Mouse (Mus musculus) heart, postnatal 25 days (tissue): Measurements from ENCODE around the gene Sf1. TPM values are rescaled to one million over a fixed set of nuclear protein-coding genes. Genes with fewer than 3 reads are reported as not detected.
A peak's percentile ranks its signal among the peaks of the same experiment; 100 is the strongest.

Experiments used
- DNase-seq: peaks from one replicate; pipeline ENCODE4 v3.0.0; 2022; ENCODE audit warnings: low spot score
- intact Hi-C: fragments of 180-260 bp; cut with DNase I; formaldehyde crosslinking; loops from one replicate; pipeline ENCODE4 v1.15.1; 2025
- total RNA-seq, 2 experiments: library from RNA; stranded (reverse); gene quantifications; 2 replicates each; pipeline ENCODE4 v1.2.3; 2021

The Sf1 gene
- total RNA-seq, result 10 to 100 TPM; 76.1 to 88.8 TPM

GRCm38 (mm10) chr19:6363411-6364240, at the start of gene Sf1:
Gene Sf1, plus strand, starts transcription at chr19:6363690.
- intact Hi-C loops, result loop anchor here (2.0 kb wide), 1 partner anchor 23 kb away; the partner anchor contains the start of gene Map4k2

DNA sequence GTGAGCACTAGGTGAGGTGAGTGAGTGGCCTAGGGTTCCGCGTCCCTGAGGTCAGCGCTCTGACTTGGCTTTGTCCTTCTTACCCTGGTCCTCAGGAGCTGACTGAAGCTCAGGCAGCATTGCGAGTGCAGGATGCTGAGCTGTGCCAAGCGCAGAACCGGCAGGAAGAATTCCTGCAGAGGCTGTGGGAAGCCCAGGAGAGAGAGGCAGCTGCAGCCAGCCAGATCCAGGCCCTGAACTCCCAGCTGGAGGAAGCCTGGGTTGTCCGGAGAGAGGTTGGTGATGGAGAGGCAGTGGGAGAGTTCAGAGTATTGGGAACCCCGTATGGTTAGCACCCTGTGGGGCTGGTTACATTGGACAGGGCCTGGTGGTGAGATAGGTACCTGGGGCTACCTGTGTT, 49.7 kb upstream of the Sf1 start:
- intact Hi-C loops, result no loop called here
- no peak for DNase-seq

More at GRCm38 (mm10) chr19:6363411-6364240, at the start of gene Sf1:
- peak; percentile 100 for DNase-seq

GRCm38 (mm10) chr19:6314513-6314912, 49.0 kb upstream of the Sf1 start:
- intact Hi-C loops, result no loop called here
- DNase-seq, result no peak

GRCm38 (mm10) chr19:6315573-6315972, 47.9 kb upstream of the Sf1 start:
- intact Hi-C loops, result no loop called here

GRCm38 (mm10) chr19:6318145-6318544, 45.3 kb upstream of the Sf1 start:
- no peak for DNase-seq
- intact Hi-C loops, result no loop called here

More at GRCm38 (mm10) chr19:6315573-6315972, 47.9 kb upstream of the Sf1 start:
- DNase-seq, result no peak

DNA sequence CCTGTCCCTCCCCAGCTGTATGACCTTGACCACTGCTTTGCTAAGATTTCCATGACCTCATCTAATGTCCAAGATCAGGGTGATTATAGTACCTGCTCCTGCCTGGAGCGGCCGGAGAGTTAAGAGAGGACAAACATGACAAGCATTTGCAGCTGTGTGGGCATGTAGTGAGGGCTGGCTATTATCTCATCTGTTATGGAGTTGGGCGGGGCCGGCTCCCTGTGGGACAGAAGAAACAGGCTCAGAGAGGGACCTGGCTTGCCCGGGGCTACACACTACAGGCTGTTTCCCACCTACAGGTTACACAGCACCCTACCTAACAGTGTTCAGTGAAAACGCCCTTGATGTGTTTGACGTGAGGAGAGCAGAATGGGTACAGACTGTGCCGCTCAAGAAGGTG, 42.1 kb upstream of the Sf1 start:
- intact Hi-C loops, result no loop called here
- DNase-seq, result no peak

DNA sequence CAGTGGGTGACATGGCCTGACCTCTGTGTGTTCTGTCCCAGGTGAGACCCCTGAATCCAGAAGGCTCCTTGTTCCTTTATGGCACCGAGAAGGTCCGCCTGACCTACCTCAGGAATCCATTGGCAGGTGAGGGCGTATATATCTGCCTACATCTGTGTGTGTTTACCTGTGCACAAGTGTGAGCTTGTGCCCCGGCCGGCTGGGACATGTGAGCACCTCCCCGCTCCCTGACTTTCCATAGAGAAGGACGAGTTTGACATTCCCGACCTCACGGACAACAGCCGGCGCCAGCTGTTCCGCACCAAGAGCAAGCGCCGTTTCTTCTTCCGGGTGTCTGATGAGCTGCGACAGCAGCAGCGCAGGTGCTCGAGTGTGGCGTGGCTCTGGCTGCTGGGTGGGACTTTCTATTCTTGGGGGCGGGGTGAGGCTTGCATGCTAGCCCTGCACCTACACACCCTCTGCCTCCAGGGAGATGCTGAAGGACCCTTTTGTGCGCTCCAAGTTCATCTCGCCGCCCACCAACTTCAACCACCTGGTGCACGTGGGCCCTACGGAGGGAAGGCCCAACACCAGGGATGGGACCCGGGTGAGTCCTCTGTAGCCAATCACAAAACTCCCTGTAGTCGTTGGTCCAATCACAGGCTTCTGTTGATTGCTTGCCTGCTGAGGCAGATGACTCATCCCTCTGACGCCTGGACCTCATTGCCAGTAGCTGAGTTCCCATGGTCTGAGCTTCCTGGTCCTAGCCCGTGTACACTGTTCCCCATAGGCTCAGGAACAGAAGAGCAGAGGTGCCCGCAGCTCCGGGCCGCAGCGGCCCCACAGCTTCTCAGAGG, 41.5 kb upstream of the Sf1 start:
- intact Hi-C loops, result no loop called here
- no peak for DNase-seq

GRCm38 (mm10) chr19:6324751-6325150, 38.7 kb upstream of the Sf1 start:
- intact Hi-C loops, result no loop called here
- no peak for DNase-seq

DNA sequence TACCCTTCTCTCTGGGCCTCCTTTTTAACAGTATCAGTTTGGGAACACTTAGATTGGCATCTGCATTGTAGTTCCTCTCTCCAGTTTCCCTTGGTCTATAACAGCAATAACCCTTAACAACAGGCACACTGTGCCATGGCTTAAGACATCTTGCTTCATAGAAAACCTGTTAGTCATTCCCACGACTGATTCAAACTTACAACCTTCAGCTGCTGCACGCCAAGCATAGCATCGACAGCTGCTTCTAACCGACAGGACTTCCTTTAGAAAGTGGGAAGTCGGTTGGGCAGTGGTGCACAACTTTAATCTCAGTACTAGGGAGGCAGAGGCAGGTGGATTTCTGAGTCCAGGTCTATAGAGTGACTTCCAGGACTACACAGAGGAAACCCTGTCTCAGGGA, 32.3 kb upstream of the Sf1 start:
- DNase-seq, result no peak
- intact Hi-C loops, result loop anchor here (2.0 to 10.0 kb wide), 4 partner anchors 24 to 246 kb away; partner anchors contain the start of genes Cdc42bpg, Cdca5, Gm28374 and Snx15

- intact Hi-C loops, result loop anchor here (2.0 to 10.0 kb wide), 4 partner anchors 25 to 247 kb away; partner anchors contain the start of genes Cdc42bpg, Cdca5, Gm28374 and Snx15
- peak; percentile 38 for DNase-seq
Measured at GRCm38 (mm10) chr19:6331719-6332516, 31.6 kb upstream of the Sf1 start.

GRCm38 (mm10) chr19:6333761-6334595, 29.5 kb upstream of the Sf1 start:
- intact Hi-C loops, result loop anchor here (10.0 kb wide), 2 partner anchors 209 to 249 kb away; partner anchors contain the start of genes Cdca5, Gm28374, Snx15 and Tmem262
- DNase-seq, result no peak

GRCm38 (mm10) chr19:6334673-6335457, 28.6 kb upstream of the Sf1 start, which contains the start of gene Men1:
Gene Men1, plus strand, starts transcription at chr19:6334979.
- intact Hi-C loops, result loop anchor here (10.0 kb wide), 2 partner anchors 210 to 250 kb away; partner anchors contain the start of genes Cdca5, Gm28374, Snx15 and Tmem262
- peak; percentile 94 for DNase-seq

- intact Hi-C loops, result loop anchor here (10.0 kb wide), 2 partner anchors 211 to 251 kb away; partner anchors contain the start of genes Cdca5, Gm28374, Snx15 and Tmem262
- DNase-seq, result no peak
Measured at GRCm38 (mm10) chr19:6335458-6335827, 28.0 kb upstream of the Sf1 start.

DNA sequence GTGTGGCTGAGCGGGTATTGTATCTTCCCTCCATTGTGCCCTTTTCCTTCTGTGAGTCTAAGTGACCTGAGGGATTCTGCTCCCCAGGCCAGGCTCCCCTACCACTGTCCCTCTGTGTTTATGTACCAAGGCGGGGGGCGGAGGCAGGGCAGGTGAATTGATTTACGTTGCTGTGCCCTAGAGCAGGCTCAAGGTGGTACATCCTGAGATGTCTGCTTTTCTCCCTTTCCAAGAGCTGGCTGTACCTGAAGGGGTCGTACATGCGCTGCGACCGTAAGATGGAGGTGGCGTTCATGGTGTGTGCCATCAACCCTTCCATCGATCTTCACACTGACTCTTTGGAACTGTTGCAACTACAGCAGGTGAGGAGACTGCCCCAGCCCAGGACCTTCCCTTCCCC, 26.6 kb upstream of the Sf1 start:
- no peak for DNase-seq
- intact Hi-C loops, result loop anchor here (10.0 kb wide), 2 partner anchors 212 to 252 kb away; partner anchors contain the start of genes Cdca5, Gm28374, Snx15 and Tmem262

- intact Hi-C loops, result loop anchor here (10.0 kb wide), 2 partner anchors 213 to 253 kb away; partner anchors contain the start of genes Cdca5, Gm28374, Snx15 and Tmem262
- DNase-seq, result no peak
Measured at GRCm38 (mm10) chr19:6338171-6338570, 25.3 kb upstream of the Sf1 start.

DNA sequence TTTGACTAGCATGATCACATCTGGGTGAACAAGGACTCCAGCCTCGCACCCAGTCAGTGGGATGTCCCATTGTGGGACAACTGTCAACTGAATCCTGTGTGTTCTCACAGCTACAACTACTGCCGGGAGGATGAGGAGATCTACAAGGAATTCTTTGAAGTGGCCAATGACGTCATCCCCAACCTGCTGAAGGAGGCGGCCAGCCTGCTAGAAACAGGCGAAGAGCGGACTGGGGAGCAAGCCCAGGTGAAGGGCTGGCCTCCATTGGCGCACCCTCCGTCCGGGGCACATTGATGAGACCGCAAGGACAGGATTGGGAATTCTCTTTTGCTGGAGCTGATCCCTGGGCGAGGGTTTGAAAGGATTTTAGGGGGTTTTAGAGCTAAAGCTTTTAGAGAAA, 24.8 kb upstream of the Sf1 start:
- no peak for DNase-seq
- intact Hi-C loops, result loop anchor here (10.0 kb wide), 2 partner anchors 214 to 254 kb away; partner anchors contain the start of genes Cdca5, Gm28374, Snx15 and Tmem262

DNA sequence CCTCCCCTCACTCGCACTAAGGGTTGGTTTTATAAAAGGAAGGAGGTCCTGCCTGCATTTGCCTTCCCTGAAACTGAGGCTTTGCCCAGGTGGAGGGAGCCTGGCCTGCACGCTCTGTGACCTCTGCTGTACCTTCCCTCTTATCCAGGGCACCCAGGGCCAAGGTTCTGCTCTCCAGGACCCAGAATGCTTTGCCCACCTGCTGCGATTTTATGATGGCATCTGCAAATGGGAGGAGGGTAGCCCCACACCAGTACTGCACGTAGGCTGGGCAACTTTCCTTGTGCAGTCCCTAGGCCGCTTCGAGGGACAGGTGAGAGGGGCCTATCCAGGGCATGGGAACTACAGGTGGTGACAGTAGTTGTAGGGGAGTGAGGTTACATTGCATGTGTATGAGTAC, 24.3 kb upstream of the Sf1 start:
- intact Hi-C loops, result loop anchor here (10.0 kb wide), 2 partner anchors 214 to 254 kb away; partner anchors contain the start of genes Cdca5, Gm28374, Snx15 and Tmem262
- DNase-seq, result no peak
